Mouse (Mus musculus) testis, adult 2 months (tissue): Measurements from ENCODE around the gene Sh2b3.

Experiments
- CTCF ChIP-seq: fragments of 200-500 bp; IDR thresholded peaks from 2 replicates; pipeline ENCODE4 v1.5.1; 2012; ENCODE audit warnings: low read depth, mild to moderate bottlenecking, inconsistent platforms, low read length, moderate library complexity; ENCODE audit not compliant: control insufficient read depth, insufficient read depth, insufficient replicate concordance
- POLR2A ChIP-seq: fragments of 200-500 bp; IDR thresholded peaks from 2 replicates; pipeline ENCODE4 v1.6.1; 2012; ENCODE audit warnings: low read depth, mild to moderate bottlenecking, inconsistent platforms, low read length, moderate library complexity; ENCODE audit not compliant: control insufficient read depth

GRCm38 (mm10) chr5:121820161-121820560 is 17.3 kb downstream of the Sh2b3 start:
- TF ChIP-seq POLR2A (no peak), CTCF (no peak)
